Mouse (Mus musculus) heart, embryonic 13.5 days (tissue): ENCODE data around the gene Cep128. TPM values are rescaled to one million over a fixed set of nuclear protein-coding genes. Genes with fewer than 3 reads are reported as not detected.

Source experiments
- ATAC-seq: fragments of 200-750 bp; cut with Nextera tagmentation; 2 replicates; pipeline ENCODE4 v1.8.0; 2017; ENCODE audit warnings: moderate TSS enrichment; ENCODE audit not compliant: insufficient number of reproducible peaks, low FRiP score, low TSS enrichment; ENCODE audit errors: extremely low read depth
- H3K27ac ChIP-seq: fragments of 300-500 bp; sonication (generic); replicated peaks from 2 replicates; pipeline ENCODE4 v1.5.1; 2015; ENCODE audit warnings: moderate library complexity, mild to moderate bottlenecking, inconsistent platforms
- H3K27me3 ChIP-seq: fragments of 300-500 bp; sonication (generic); replicated peaks from 2 replicates; pipeline ENCODE4 v1.6.1; 2015; ENCODE audit warnings: mild to moderate bottlenecking, inconsistent platforms
- H3K36me3 ChIP-seq: fragments of 300-500 bp; sonication (generic); 2 replicates; pipeline ENCODE4 v1.6.1; 2015; ENCODE audit warnings: mild to moderate bottlenecking, inconsistent platforms
- H3K4me1 ChIP-seq: fragments of 300-500 bp; sonication (generic); 2 replicates; pipeline ENCODE4 v1.6.1; 2015; ENCODE audit warnings: inconsistent platforms
- H3K4me2 ChIP-seq: fragments of 300-500 bp; sonication (generic); 2 replicates; pipeline ENCODE4 v1.6.1; 2015; ENCODE audit warnings: inconsistent platforms, mild to moderate bottlenecking, moderate library complexity
- H3K4me3 ChIP-seq: fragments of 300-500 bp; sonication (generic); 2 replicates; pipeline ENCODE4 v1.5.1; 2015; ENCODE audit warnings: moderate library complexity, mild to moderate bottlenecking, inconsistent platforms
- H3K9ac ChIP-seq: fragments of 300-500 bp; sonication (generic); 2 replicates; pipeline ENCODE4 v1.6.1; 2015; ENCODE audit warnings: inconsistent platforms, mild to moderate bottlenecking, moderate library complexity
- H3K9me3 ChIP-seq: fragments of 300-500 bp; sonication (generic); 2 replicates; pipeline ENCODE4 v1.6.1; 2016; ENCODE audit warnings: inconsistent platforms
- WGBS: fragments of 180-500 bp; shearing (Covaris S2); methylation state at CpG from one replicate; pipeline ENCODE4 v1.1.7; 2015; ENCODE audit warnings: mixed read lengths; 5-methylcytosine and 5-hydroxymethylcytosine counted together
- polyA plus RNA-seq: library from polyadenylated mRNA; unstranded; fragments of >200 nt; fragmentation: Nextera tagmentation; extraction: Ambion mirVana; gene quantifications from 2 replicates; pipeline ENCODE4 v1.2.1, GENCODE M21; 2015

Gene Cep128
- polyA plus RNA-seq, 1 experiment from 2014 or later, result 6.0 TPM

DNA sequence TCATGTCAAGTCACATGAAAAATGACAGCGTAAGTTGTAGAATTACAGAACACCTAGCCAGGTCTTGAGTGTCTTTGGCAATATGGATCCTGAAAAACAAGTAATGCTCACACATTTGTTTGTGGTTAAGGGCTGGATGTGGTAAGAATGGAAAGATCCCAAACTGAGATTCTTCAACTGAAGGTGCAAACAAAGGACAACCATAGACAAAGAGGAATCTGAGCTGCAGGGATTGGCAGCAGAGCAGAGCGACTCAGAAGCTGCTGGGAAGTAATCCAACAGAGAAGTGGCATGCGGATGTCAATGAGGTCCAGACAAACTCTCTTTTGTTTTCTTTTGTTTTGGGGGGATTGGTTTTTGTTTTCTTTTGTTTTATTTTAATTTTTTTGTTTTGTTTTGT is 121.4 kb downstream of the Cep128 start:
- no peak overlapping the region for H3K4me3 ChIP-seq
- no peak overlapping the region for H3K9ac ChIP-seq
- H3K36me3 ChIP-seq, result peaks cover 12% of the 10 kb centered on the region
- no peak for ATAC-seq
- 78% methylated on average over 3 of the region's 3 CpGs for WGBS
- peaks cover 13% of the 10 kb centered on the region for H3K4me1 ChIP-seq
- no peak overlapping the region for H3K27ac ChIP-seq
- no peaks in the 10 kb centered on the region for H3K9me3 ChIP-seq
- H3K27me3 ChIP-seq, result no peaks in the 10 kb centered on the region
- H3K4me2 ChIP-seq, result no peak overlapping the region

GRCm38 (mm10) chr12:91256334-91256733 is 127.9 kb downstream of the Cep128 start:
- Histone ChIP-seq H3K36me3 (peaks cover 17% of the 10 kb centered on the region), H3K27me3 (no peaks in the 10 kb centered on the region), H3K9ac (no peak overlapping the region), H3K4me1 (0 out of 2 replicates have a peak, but pooled peaks cover 3% of the 10 kb centered on the region), H3K9me3 (no peaks in the 10 kb centered on the region), H3K4me3 (no peak overlapping the region), H3K27ac (no peak overlapping the region), H3K4me2 (no peak overlapping the region)
- no peak for ATAC-seq
- WGBS, result 75% methylated on average over 7 of the region's 7 CpGs

DNA sequence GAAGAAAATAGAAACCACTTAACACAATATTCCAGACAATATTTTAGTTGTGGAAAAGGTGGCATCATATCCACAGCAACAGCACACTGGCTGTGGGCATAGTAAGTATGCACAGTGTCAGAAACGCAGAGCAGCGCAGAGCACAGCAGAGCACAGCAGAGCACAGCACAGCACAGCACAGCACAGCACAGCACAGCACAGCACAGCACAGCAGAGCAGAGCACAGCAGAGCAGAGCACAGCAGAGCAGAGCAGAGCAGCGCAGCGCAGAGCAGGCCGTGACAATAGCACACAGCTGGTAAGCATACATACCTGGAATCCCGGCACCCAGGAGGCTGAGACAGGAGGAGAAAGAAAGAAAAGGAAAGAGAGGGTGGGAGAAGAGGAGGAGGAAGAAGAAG is 129.4 kb downstream of the Cep128 start:
- H3K27me3 ChIP-seq, result no peaks in the 10 kb centered on the region
- no peak for ATAC-seq
- WGBS, result 93% methylated on average over 6 of the region's 6 CpGs
- no peak overlapping the region for H3K4me3 ChIP-seq
- H3K4me1 ChIP-seq, result 0 out of 2 replicates have a peak, but pooled peaks cover 3% of the 10 kb centered on the region
- H3K27ac ChIP-seq, result no peak overlapping the region
- peaks cover 12% of the 10 kb centered on the region for H3K36me3 ChIP-seq
- no peaks in the 10 kb centered on the region for H3K9me3 ChIP-seq
- H3K4me2 ChIP-seq, result no peak overlapping the region
- no peak overlapping the region for H3K9ac ChIP-seq

GRCm38 (mm10) chr12:91220609-91221008 is 163.6 kb downstream of the Cep128 start:
- 92% methylated on average over 7 of the region's 7 CpGs for WGBS
- no peak for ATAC-seq
- H3K9ac ChIP-seq, result no peak overlapping the region

DNA sequence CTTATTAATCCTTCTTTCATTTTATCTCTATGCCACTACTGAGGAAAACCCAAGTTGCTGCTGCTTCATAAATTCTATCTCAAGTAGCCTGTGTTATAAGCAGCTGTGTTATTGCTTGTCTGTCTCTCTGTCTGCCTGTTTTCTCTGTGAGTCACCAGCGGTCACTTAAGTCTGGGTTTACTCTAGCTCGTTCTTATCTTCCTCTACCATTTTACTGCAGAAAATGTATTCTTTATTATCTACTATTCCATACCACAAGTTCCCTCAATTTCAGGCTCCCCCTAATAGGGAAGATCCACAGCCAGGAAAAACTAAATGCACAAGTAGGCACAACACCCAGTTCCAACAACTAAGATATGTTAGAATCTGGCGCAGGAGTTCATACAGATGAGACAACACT is 178.7 kb downstream of the Cep128 start:
- WGBS, result 52% methylated on average over 3 of the region's 3 CpGs
- Histone ChIP-seq H3K4me1 (peaks cover 13% of the 10 kb centered on the region), H3K36me3 (no peaks in the 10 kb centered on the region), H3K27me3 (no peaks in the 10 kb centered on the region), H3K4me2 (no peak overlapping the region), H3K9ac (no peak overlapping the region), H3K27ac (no peak overlapping the region), H3K4me3 (no peak overlapping the region), H3K9me3 (no peaks in the 10 kb centered on the region)
- no peak for ATAC-seq

More at GRCm38 (mm10) chr12:91220609-91221008, 163.6 kb downstream of the Cep128 start:
- Histone ChIP-seq H3K4me3 (no peak overlapping the region), H3K9me3 (no peaks in the 10 kb centered on the region), H3K27me3 (no peaks in the 10 kb centered on the region), H3K4me1 (no peaks in the 10 kb centered on the region), H3K27ac (no peak overlapping the region), H3K4me2 (no peak overlapping the region), H3K36me3 (no peaks in the 10 kb centered on the region)

- Histone ChIP-seq H3K4me2 (no peak overlapping the region), H3K36me3 (no peaks in the 10 kb centered on the region), H3K9ac (no peak overlapping the region), H3K4me3 (no peak overlapping the region), H3K9me3 (no peaks in the 10 kb centered on the region), H3K27me3 (no peaks in the 10 kb centered on the region), H3K4me1 (peaks cover 13% of the 10 kb centered on the region), H3K27ac (no peak overlapping the region)
- WGBS, result 78% methylated on average over 3 of the region's 3 CpGs
- ATAC-seq, result no peak
These were observed 179.9 kb downstream of the Cep128 start for GRCm38 (mm10) chr12:91204330-91204729.

DNA sequence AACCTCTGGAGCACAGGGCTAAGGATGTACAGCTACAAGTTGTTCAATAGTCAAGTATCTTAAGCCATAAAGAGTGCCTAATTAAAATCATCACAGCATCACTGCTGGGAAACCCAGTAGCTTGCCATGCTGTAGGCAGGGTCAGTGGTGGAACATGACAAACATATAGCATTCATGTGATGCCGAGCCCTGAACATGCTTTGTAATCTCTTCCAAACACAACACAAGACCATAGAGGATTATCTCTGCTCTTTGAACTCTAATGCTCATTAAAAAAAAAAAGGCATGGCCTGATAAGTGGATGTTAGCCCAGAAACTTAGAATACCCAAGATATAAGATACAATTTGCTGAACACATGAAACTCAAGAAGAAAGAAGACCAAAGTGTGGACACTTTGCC is 181.7 kb downstream of the Cep128 start:
- no peak for ATAC-seq
- peaks cover 13% of the 10 kb centered on the region for H3K4me1 ChIP-seq
- WGBS, result 69% methylated on average over 1 of the region's 1 CpGs
- H3K9me3 ChIP-seq, result no peaks in the 10 kb centered on the region
- no peak overlapping the region for H3K4me2 ChIP-seq
- H3K9ac ChIP-seq, result no peak overlapping the region
- no peaks in the 10 kb centered on the region for H3K36me3 ChIP-seq
- no peaks in the 10 kb centered on the region for H3K27me3 ChIP-seq
- H3K4me3 ChIP-seq, result no peak overlapping the region
- H3K27ac ChIP-seq, result no peak overlapping the region

DNA sequence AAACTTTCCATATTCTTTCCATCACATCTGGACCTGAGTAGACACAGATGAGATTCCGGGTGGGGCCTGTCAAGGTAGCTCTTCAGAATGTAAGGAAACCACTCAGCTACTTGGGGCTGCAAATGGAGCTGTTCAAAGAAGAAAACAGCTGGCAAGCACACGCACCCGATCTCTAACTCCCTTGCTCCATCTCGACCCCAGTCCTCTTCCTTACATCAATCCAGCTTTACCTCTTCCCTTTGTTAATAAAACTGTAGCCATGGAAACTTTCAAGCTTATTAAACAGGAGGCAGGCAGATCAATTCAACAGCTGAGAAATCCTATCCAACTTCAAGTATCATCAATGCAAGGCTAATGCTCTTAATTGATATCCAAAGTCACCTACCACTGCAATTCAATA is 195.1 kb downstream of the Cep128 start:
- H3K9ac ChIP-seq, result no peak overlapping the region
- no peaks in the 10 kb centered on the region for H3K36me3 ChIP-seq
- no peaks in the 10 kb centered on the region for H3K4me1 ChIP-seq
- ATAC-seq, result no peak
- no peak overlapping the region for H3K4me3 ChIP-seq
- H3K27me3 ChIP-seq, result no peaks in the 10 kb centered on the region
- H3K4me2 ChIP-seq, result no peak overlapping the region
- no peaks in the 10 kb centered on the region for H3K9me3 ChIP-seq
- no peak overlapping the region for H3K27ac ChIP-seq
- 84% methylated on average over 4 of the region's 4 CpGs for WGBS

DNA sequence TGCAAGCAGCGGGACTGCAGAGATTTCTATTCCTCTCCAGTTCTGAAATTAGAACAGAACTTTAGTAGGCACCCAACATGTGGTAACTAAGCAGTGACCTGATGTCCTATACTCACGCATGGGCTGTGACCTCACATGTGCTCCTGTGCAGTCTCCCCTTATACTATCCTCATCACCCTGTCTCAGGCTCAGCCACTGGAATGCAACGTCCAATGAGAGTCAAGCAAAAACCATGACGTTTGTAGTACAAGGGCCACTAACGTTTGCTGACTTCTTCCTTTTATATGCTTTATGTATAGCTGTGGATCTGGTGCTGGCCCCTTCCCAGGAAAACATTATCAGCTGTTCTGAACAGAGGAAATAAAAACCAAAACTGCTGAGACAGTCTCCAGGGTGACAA is 198.6 kb downstream of the Cep128 start:
- Histone ChIP-seq H3K9me3 (no peaks in the 10 kb centered on the region), H3K27me3 (no peaks in the 10 kb centered on the region), H3K4me2 (no peak overlapping the region), H3K4me1 (no peaks in the 10 kb centered on the region), H3K27ac (no peak overlapping the region), H3K9ac (no peak overlapping the region), H3K36me3 (no peaks in the 10 kb centered on the region), H3K4me3 (no peak overlapping the region)
- ATAC-seq, result no peak
- 67% methylated on average over 5 of the region's 5 CpGs for WGBS

GRCm38 (mm10) chr12:91184616-91185015 is 199.6 kb downstream of the Cep128 start:
- Histone ChIP-seq H3K9ac (no peak overlapping the region), H3K4me1 (no peaks in the 10 kb centered on the region), H3K27me3 (no peaks in the 10 kb centered on the region), H3K9me3 (no peaks in the 10 kb centered on the region), H3K4me2 (no peak overlapping the region), H3K27ac (no peak overlapping the region), H3K36me3 (no peaks in the 10 kb centered on the region), H3K4me3 (no peak overlapping the region)
- 64% methylated on average over 1 of the region's 1 CpGs for WGBS
- ATAC-seq, result no peak

GRCm38 (mm10) chr12:91183928-91184327 is 200.3 kb downstream of the Cep128 start:
- Histone ChIP-seq H3K4me3 (no peak overlapping the region), H3K4me1 (no peaks in the 10 kb centered on the region), H3K27ac (no peak overlapping the region), H3K27me3 (no peaks in the 10 kb centered on the region), H3K36me3 (no peaks in the 10 kb centered on the region), H3K9ac (no peak overlapping the region), H3K9me3 (no peaks in the 10 kb centered on the region), H3K4me2 (no peak overlapping the region)
- 63% methylated on average over 2 of the region's 2 CpGs for WGBS
- ATAC-seq, result no peak

DNA sequence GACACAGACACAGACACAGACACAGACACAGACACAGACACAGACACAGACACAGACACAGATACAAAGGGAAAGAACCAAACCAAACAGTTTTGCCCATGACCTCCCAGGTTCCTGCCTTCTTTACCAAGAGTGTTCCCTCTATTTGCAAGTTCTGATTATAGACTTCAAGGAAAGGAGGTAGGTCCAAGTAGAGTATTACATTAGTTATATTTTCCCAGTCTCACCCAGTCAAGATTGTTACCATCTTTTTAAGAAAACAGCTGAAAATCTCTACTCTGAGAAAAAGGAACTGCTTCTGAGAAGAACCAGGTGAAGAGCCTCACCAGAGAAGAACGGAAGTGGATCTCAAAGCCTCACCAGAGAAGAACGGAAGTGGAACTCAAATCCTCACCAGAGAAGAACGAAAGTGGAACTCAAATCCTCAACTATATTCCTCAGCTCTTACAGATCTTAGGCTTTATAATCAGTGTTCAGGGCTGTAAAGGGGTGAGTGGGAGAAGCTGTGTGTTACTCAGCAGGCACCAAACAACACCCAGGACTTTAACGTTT is 200.8 kb downstream of the Cep128 start:
- Histone ChIP-seq H3K36me3 (no peaks in the 10 kb centered on the region), H3K4me1 (no peaks in the 10 kb centered on the region), H3K9ac (no peak overlapping the region), H3K4me3 (no peak overlapping the region), H3K4me2 (no peak overlapping the region), H3K27me3 (no peaks in the 10 kb centered on the region), H3K9me3 (no peaks in the 10 kb centered on the region), H3K27ac (no peak overlapping the region)
- WGBS, result 88% methylated on average over 4 of the region's 4 CpGs
- no peak for ATAC-seq
